In the genomic region with DNA sequence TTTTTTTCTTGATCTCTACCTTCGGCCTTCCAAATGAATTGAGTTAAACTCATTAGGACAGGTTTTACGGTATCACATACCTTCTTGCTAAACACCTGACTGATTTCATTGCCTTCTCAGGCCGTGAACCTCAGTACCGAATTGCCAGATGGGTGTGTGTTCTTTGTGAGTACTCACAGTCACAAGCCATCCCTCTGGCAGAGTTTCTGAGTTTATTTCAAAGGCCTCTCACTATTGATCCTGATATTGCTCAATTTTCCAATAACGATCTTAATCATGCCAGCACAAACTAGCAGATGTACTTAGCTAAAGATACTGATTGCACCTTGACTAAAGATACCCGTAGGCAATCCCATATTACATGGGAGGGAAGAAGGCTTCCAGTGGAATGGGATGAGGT, we compare ENCODE assay signal across 28 mouse cellular contexts.
"Had no signal": no experiment of that assay in that cellular context is flagged by ENCODE, and none has a peak within 500 bp of the region (broad histone marks: within the 10 kb centered on the region; RNA-seq: fewer than 3 reads in every experiment).

No protein-coding gene starts in this region.

- ATAC-seq: forebrain, embryonic 13.5 days; forebrain, embryonic 14.5 days; forebrain, embryonic 15.5 days; forebrain, embryonic 16.5 days; forebrain, postnatal 0 days had no signal

- H3K9ac ChIP-seq: embryonic facial prominence, embryonic 12.5 days; embryonic facial prominence, embryonic 13.5 days; embryonic facial prominence, embryonic 15.5 days; forebrain, embryonic 12.5 days; forebrain, embryonic 13.5 days; forebrain, embryonic 15.5 days; forebrain, postnatal 0 days had no signal

- H3K36me3 ChIP-seq: embryonic facial prominence, embryonic 10.5 days; embryonic facial prominence, embryonic 12.5 days; embryonic facial prominence, embryonic 13.5 days; embryonic facial prominence, embryonic 15.5 days; forebrain, embryonic 10.5 days; forebrain, embryonic 12.5 days; forebrain, embryonic 15.5 days had no signal

- H3K4me1 ChIP-seq: embryonic facial prominence, embryonic 10.5 days; embryonic facial prominence, embryonic 12.5 days; embryonic facial prominence, embryonic 13.5 days; embryonic facial prominence, embryonic 15.5 days; forebrain, embryonic 10.5 days had no signal

- H3K9me3 ChIP-seq: embryonic facial prominence, embryonic 12.5 days; embryonic facial prominence, embryonic 13.5 days; embryonic facial prominence, embryonic 15.5 days; forebrain, embryonic 10.5 days; forebrain, embryonic 12.5 days; forebrain, embryonic 13.5 days; forebrain, embryonic 15.5 days had no signal

- H3K27ac ChIP-seq: embryonic facial prominence, embryonic 10.5 days; embryonic facial prominence, embryonic 12.5 days; embryonic facial prominence, embryonic 13.5 days; embryonic facial prominence, embryonic 15.5 days; forebrain, embryonic 10.5 days; forebrain, embryonic 12.5 days; forebrain, embryonic 13.5 days; forebrain, embryonic 15.5 days; gastrocnemius, adult 2 months; heart, adult 2 months had no signal

- H3K27me3 ChIP-seq: embryonic facial prominence, embryonic 12.5 days; embryonic facial prominence, embryonic 13.5 days; embryonic facial prominence, embryonic 15.5 days; forebrain, embryonic 12.5 days; forebrain, embryonic 13.5 days; forebrain, embryonic 15.5 days had no signal

- H3K4me3 ChIP-seq: embryonic facial prominence, embryonic 10.5 days; embryonic facial prominence, embryonic 12.5 days; embryonic facial prominence, embryonic 13.5 days; embryonic facial prominence, embryonic 15.5 days; erythroblast, embryonic 14.5 days; forebrain, embryonic 10.5 days; forebrain, embryonic 12.5 days; forebrain, embryonic 13.5 days; forebrain, embryonic 15.5 days; gastrocnemius, adult 2 months; heart, adult 2 months had no signal

- H3K4me2 ChIP-seq: embryonic facial prominence, embryonic 12.5 days; embryonic facial prominence, embryonic 13.5 days; embryonic facial prominence, embryonic 15.5 days; forebrain, embryonic 12.5 days; forebrain, embryonic 13.5 days; forebrain, embryonic 15.5 days had no signal

- DNase-seq: cerebellum, adult 2 months; cerebellum, adult 8-10 months; cerebellum, adult 9-10 months; cerebellum, adult 9-11 months; cerebellum, postnatal 10 days; cerebellum, postnatal 14 days; cerebellum, postnatal 25 days; cerebellum, postnatal 36 days; embryo, embryonic 11 days; forebrain, postnatal 0 days; gastrocnemius, adult 2 months; gastrocnemius, postnatal 10 days; gastrocnemius, postnatal 14 days; gastrocnemius, postnatal 25 days; gastrocnemius, postnatal 36 days; heart, adult 18-20 months; heart, adult 2 months had no signal
